Mouse (Mus musculus): ENCODE data around the gene Pknox2.

- TF ChIP-seq CTCF (conservative IDR thresholded peaks at IDR 0.05; ENCODE audit: low read length) (no peak), NANOG (IDR thresholded peaks at IDR 0.05; ENCODE audit: borderline replicate concordance, low read length) (no peak), POU5F1 (IDR thresholded peaks at IDR 0.05; ENCODE audit: borderline replicate concordance, low read length) (no peak)
Observed at GRCm38 (mm10) chr9:37177551-37177950, 30.3 kb upstream of the Pknox2 start.

All from E14TG2a.4 (cell line).